Mouse (Mus musculus) cerebellum, postnatal 25 days (tissue): ENCODE data around the gene Amd1.

Experiments used
- DNase-seq, 2 experiments: peaks; one replicate each; pipeline ENCODE4 v3.0.0; 2021; ENCODE audit warnings: mixed read lengths in 2 of 2

Gene Amd1

GRCm38 (mm10) chr10:40302140-40302985 lies at the start of gene Amd1:
Amd1 (minus strand) TSS chr10:40302186.
- peak; percentile 100 for DNase-seq

- DNase-seq, result no peak
Observed at GRCm38 (mm10) chr10:40351156-40351555, 49.2 kb upstream of the Amd1 start.

- DNase-seq, result no peak
Observed at GRCm38 (mm10) chr10:40350245-40350932, 48.4 kb upstream of the Amd1 start.

- DNase-seq, result peak in 1 of 2 experiments; percentile 70
Observed at GRCm38 (mm10) chr10:40349631-40350177, 47.7 kb upstream of the Amd1 start.

GRCm38 (mm10) chr10:40348566-40349536 lies 46.9 kb upstream of the Amd1 start:
- peak; percentile 96 for DNase-seq

- no peak for DNase-seq
Observed at GRCm38 (mm10) chr10:40347461-40347954, 45.5 kb upstream of the Amd1 start.

- no peak for DNase-seq
Observed at GRCm38 (mm10) chr10:40346776-40347403, 44.9 kb upstream of the Amd1 start.

- DNase-seq, result no peak
Observed at GRCm38 (mm10) chr10:40342036-40342435, 40.0 kb upstream of the Amd1 start.

- no peak for DNase-seq
Observed at GRCm38 (mm10) chr10:40339351-40339964, 37.5 kb upstream of the Amd1 start, which contains the start of gene Cdk19. Cdk19 (plus strand) TSS chr10:40339564.

- no peak for DNase-seq
Observed at GRCm38 (mm10) chr10:40332864-40333263, 30.9 kb upstream of the Amd1 start.

- DNase-seq, result no peak
Observed at GRCm38 (mm10) chr10:40330262-40330661, 28.3 kb upstream of the Amd1 start.

- no peak for DNase-seq
Observed at GRCm38 (mm10) chr10:40328004-40328551, 26.1 kb upstream of the Amd1 start.

- no peak for DNase-seq
Observed at GRCm38 (mm10) chr10:40320306-40320705, 18.3 kb upstream of the Amd1 start.

- no peak for DNase-seq
Observed at GRCm38 (mm10) chr10:40316841-40317585, 15.0 kb upstream of the Amd1 start.

GRCm38 (mm10) chr10:40312781-40313180 lies 10.8 kb upstream of the Amd1 start:
- DNase-seq, result no peak

- DNase-seq, result no peak
Observed at GRCm38 (mm10) chr10:40309884-40310635, 8.1 kb upstream of the Amd1 start.

- DNase-seq, result no peak
Observed at GRCm38 (mm10) chr10:40307826-40308583, 6.0 kb upstream of the Amd1 start.

- DNase-seq, result no peak
Observed at GRCm38 (mm10) chr10:40305989-40306388, 4.0 kb upstream of the Amd1 start.
